Mouse (Mus musculus) CH12.LX (cell line): ENCODE measurements at regions not wholly inside any gene's neighbourhood (a gene's known extent, or its start where the extent isn't known, plus 50 kb on each side); places are given as distances from the start of the nearest gene placed in this dataset.

Source experiments
- DNase-seq: peaks from one replicate; pipeline ENCODE4 v3.0.0-alpha.2; 2013; ENCODE audit errors: extremely low read depth
- H3K27ac ChIP-seq: 2 replicates; pipeline ENCODE4 v1.5.1; 2012; ENCODE audit warnings: low read depth, mild to moderate bottlenecking, control low read depth, moderate library complexity; ENCODE audit not compliant: insufficient read depth
- H3K27me3 ChIP-seq: replicated peaks from 2 replicates; pipeline ENCODE3; 2012; ENCODE audit warnings: inconsistent platforms
- H3K36me3 ChIP-seq, 2 experiments: replicated peaks in 1 of 2; 2 replicates each; pipeline versions ENCODE3 to v1.6.1; 2012; ENCODE audit warnings: inconsistent platforms in 1 of 2, low read length in 1 of 2, mild to moderate bottlenecking in 1 of 2, mixed read lengths in 1 of 2, moderate library complexity in 1 of 2; ENCODE audit not compliant: control insufficient read depth in 1 of 2, insufficient read depth in 1 of 2
- H3K4me1 ChIP-seq, 2 experiments: 2 replicates each; pipeline ENCODE4 v1.6.1; 2012; ENCODE audit warnings: inconsistent platforms in 1 of 2, moderate library complexity in 1 of 2; ENCODE audit not compliant: insufficient read depth in 2 of 2, control insufficient read depth in 1 of 2
- H3K4me2 ChIP-seq: 2 replicates; pipeline ENCODE4 v1.6.1; 2012; ENCODE audit warnings: low read depth, mild to moderate bottlenecking, control low read depth; ENCODE audit not compliant: poor library complexity, insufficient read depth, severe bottlenecking
- H3K4me3 ChIP-seq, 3 experiments: fragments of 150-350 bp in 1 of 3; sonication (generic) in 1 of 3; replicated peaks in 1 of 3; 2 replicates each; pipeline versions ENCODE3 to v1.5.1; 2011 to 2012; ENCODE audit warnings: low read depth in 2 of 3, low read length in 2 of 3, mild to moderate bottlenecking in 2 of 3, moderate library complexity in 2 of 3, control low read depth in 1 of 3, improper control_type of control experiment in 1 of 3, inconsistent platforms in 1 of 3, mixed read lengths in 1 of 3; ENCODE audit not compliant: poor library complexity in 1 of 3
- H3K79me2 ChIP-seq: replicated peaks from 2 replicates; pipeline ENCODE4 v1.6.1; 2012; ENCODE audit warnings: mild to moderate bottlenecking, moderate library complexity; ENCODE audit not compliant: control insufficient read depth, poor library complexity, insufficient read depth, severe bottlenecking; ENCODE audit errors: extremely low read depth
- H3K9ac ChIP-seq: 2 replicates; pipeline ENCODE4 v1.6.1; 2012; ENCODE audit warnings: low read depth, mild to moderate bottlenecking, control low read depth, moderate library complexity; ENCODE audit not compliant: insufficient read depth
- H3K9me3 ChIP-seq: replicated peaks from 2 replicates; pipeline ENCODE3; 2012; ENCODE audit warnings: low read length, inconsistent platforms, mixed read lengths
- CHD1 ChIP-seq: IDR thresholded peaks from 2 replicates; pipeline ENCODE4 v1.6.1; 2012; ENCODE audit warnings: low read depth, low read length, improper control_type of control experiment, inconsistent platforms
- CHD2 ChIP-seq: IDR thresholded peaks from 2 replicates; pipeline ENCODE4 v1.6.1; 2011; ENCODE audit warnings: low read length, improper control_type of control experiment
- CTCF ChIP-seq, 2 experiments: IDR thresholded peaks in 1 of 2; conservative IDR thresholded peaks in 1 of 2; 2 replicates each; pipeline ENCODE4 v1.5.1; 2011 to 2012; ENCODE audit warnings: low read depth in 2 of 2, low read length in 2 of 2, improper control_type of control experiment in 1 of 2, inconsistent platforms in 1 of 2, mild to moderate bottlenecking in 1 of 2, moderate library complexity in 1 of 2
- ELF1 ChIP-seq: IDR thresholded peaks from 2 replicates; pipeline ENCODE4 v1.6.1; 2014; ENCODE audit warnings: low read depth, mild to moderate bottlenecking, inconsistent platforms, low read length, improper control_type of control experiment
- EP300 ChIP-seq: IDR thresholded peaks from 2 replicates; pipeline ENCODE4 v1.6.1; 2011; ENCODE audit warnings: low read length, improper control_type of control experiment
- ETS1 ChIP-seq: conservative IDR thresholded peaks from 2 replicates; pipeline ENCODE4 v1.6.1; 2012; ENCODE audit warnings: low read depth, mild to moderate bottlenecking, inconsistent platforms, low read length, improper control_type of control experiment, moderate library complexity
- GABPA ChIP-seq: IDR thresholded peaks from 2 replicates; pipeline ENCODE4 v1.6.1; 2012; ENCODE audit warnings: low read depth, low read length, improper control_type of control experiment, inconsistent platforms; ENCODE audit not compliant: insufficient replicate concordance
- HCFC1 ChIP-seq: IDR thresholded peaks from 2 replicates; pipeline ENCODE4 v1.6.1; 2012; ENCODE audit warnings: low read depth, mild to moderate bottlenecking, inconsistent platforms, low read length, improper control_type of control experiment
- IRF4 ChIP-seq: IDR thresholded peaks from 2 replicates; pipeline ENCODE4 v1.6.1; 2014; ENCODE audit warnings: low read depth, mild to moderate bottlenecking, inconsistent platforms, low read length, improper control_type of control experiment
- JUN ChIP-seq: IDR thresholded peaks from 2 replicates; pipeline ENCODE4 v1.6.1; 2011; ENCODE audit warnings: low read depth, mild to moderate bottlenecking, low read length, improper control_type of control experiment, moderate library complexity; ENCODE audit not compliant: insufficient read depth
- JUND ChIP-seq: conservative IDR thresholded peaks from 2 replicates; pipeline ENCODE4 v1.6.1; 2011; ENCODE audit warnings: low read depth, low read length, improper control_type of control experiment
- KAT2A ChIP-seq: IDR thresholded peaks from 2 replicates; pipeline ENCODE4 v1.6.1; 2012; ENCODE audit warnings: low read length, improper control_type of control experiment, inconsistent platforms; ENCODE audit not compliant: insufficient replicate concordance
- MAFK ChIP-seq: IDR thresholded peaks from 2 replicates; pipeline ENCODE4 v1.6.1; 2011; ENCODE audit warnings: low read length, improper control_type of control experiment; ENCODE audit not compliant: insufficient replicate concordance
- MAZ ChIP-seq: IDR thresholded peaks from 2 replicates; pipeline ENCODE4 v1.6.1; 2012; ENCODE audit warnings: low read depth, mild to moderate bottlenecking, inconsistent platforms, low read length, improper control_type of control experiment, moderate library complexity
- MEF2A ChIP-seq: IDR thresholded peaks from 2 replicates; pipeline ENCODE4 v1.6.1; 2014; ENCODE audit warnings: low read depth, mild to moderate bottlenecking, inconsistent platforms, low read length, improper control_type of control experiment, borderline replicate concordance
- MYC ChIP-seq: IDR thresholded peaks from 2 replicates; pipeline ENCODE4 v1.6.1; 2011; ENCODE audit warnings: low read depth, mild to moderate bottlenecking, improper control_type of control experiment, low read length
- NRF1 ChIP-seq: IDR thresholded peaks from 2 replicates; pipeline ENCODE4 v1.6.1; 2014; ENCODE audit warnings: low read depth, mild to moderate bottlenecking, inconsistent platforms, low read length, improper control_type of control experiment, moderate library complexity
- PAX5 ChIP-seq: IDR thresholded peaks from 2 replicates; pipeline ENCODE4 v1.6.1; 2012; ENCODE audit warnings: low read length, inconsistent platforms, mixed read lengths
- POLR2A ChIP-seq: IDR thresholded peaks from 2 replicates; pipeline ENCODE4 v1.6.1; 2011; ENCODE audit warnings: low read depth, mild to moderate bottlenecking, improper control_type of control experiment, low read length
- POLR2AphosphoS2 ChIP-seq: IDR thresholded peaks from 2 replicates; pipeline ENCODE4 v1.6.1; 2011; ENCODE audit warnings: low read depth, low read length, improper control_type of control experiment
- RAD21 ChIP-seq: IDR thresholded peaks from 2 replicates; pipeline ENCODE4 v1.6.1; 2011; ENCODE audit warnings: low read depth, mild to moderate bottlenecking, low read length, improper control_type of control experiment, moderate library complexity
- RCOR1 ChIP-seq: conservative IDR thresholded peaks from 2 replicates; pipeline ENCODE4 v1.6.1; 2012; ENCODE audit warnings: low read depth, mild to moderate bottlenecking, inconsistent platforms, low read length, improper control_type of control experiment
- TBP ChIP-seq: conservative IDR thresholded peaks from 2 replicates; pipeline ENCODE4 v1.6.1; 2011; ENCODE audit warnings: low read depth, low read length, improper control_type of control experiment
- TCF12 ChIP-seq: IDR thresholded peaks from 2 replicates; pipeline ENCODE4 v1.6.1; 2014; ENCODE audit warnings: low read depth, mild to moderate bottlenecking, inconsistent platforms, low read length, improper control_type of control experiment
- UBTF ChIP-seq: IDR thresholded peaks from 2 replicates; pipeline ENCODE4 v1.6.1; 2012; ENCODE audit warnings: low read depth, mild to moderate bottlenecking, inconsistent platforms, low read length, improper control_type of control experiment, moderate library complexity
- USF2 ChIP-seq: conservative IDR thresholded peaks from 2 replicates; pipeline ENCODE4 v1.6.1; 2011; ENCODE audit warnings: low read depth, low read length, improper control_type of control experiment
- ZC3H11A ChIP-seq: IDR thresholded peaks from 2 replicates; pipeline ENCODE4 v1.6.1; 2012; ENCODE audit warnings: low read depth, mild to moderate bottlenecking, inconsistent platforms, low read length, improper control_type of control experiment
- ZKSCAN1 ChIP-seq: IDR thresholded peaks from 2 replicates; pipeline ENCODE4 v1.6.1; 2012; ENCODE audit warnings: low read depth, inconsistent platforms, low read length, improper control_type of control experiment, borderline replicate concordance
- ZMIZ1 ChIP-seq: IDR thresholded peaks from 2 replicates; pipeline ENCODE4 v1.6.1; 2012; ENCODE audit warnings: low read depth, mild to moderate bottlenecking, inconsistent platforms, low read length, improper control_type of control experiment
- dilution Hi-C: fragments of 300-500 bp; cut with MboI; formaldehyde crosslinking; loops from 2 replicates; pipeline ENCODE4 v1.14.3; 2020; ENCODE audit warnings: low sequenced_read_pairs; ENCODE audit not compliant: extremely low pct_unique_long_range_greater_than_20kb, extremely low pct_ligation_motif_present
- in situ Hi-C: fragments of 300-500 bp; cut with MboI; formaldehyde crosslinking; loops from 3 replicates; pipeline ENCODE4 v1.14.3; 2019; ENCODE audit warnings: low sequenced_read_pairs, low pct_ligation_motif_present, low pct_unique_long_range_greater_than_20kb, mixed read lengths

GRCm38 (mm10) chr11:17603726-17604493 lies 346.5 kb downstream of the C1d start:
- no peaks in the 10 kb centered on the region for H3K27me3 ChIP-seq
- no peaks in the 10 kb centered on the region for H3K36me3 ChIP-seq
- no peaks in the 10 kb centered on the region for H3K79me2 ChIP-seq
- dilution Hi-C loops (no loop called here), in situ Hi-C loops (no loop called here)
- no peak overlapping the region for H3K27ac ChIP-seq
- TF ChIP-seq CTCF (conservative IDR thresholded peaks at IDR 0.05 in 1 of 2, IDR thresholded peaks at IDR 0.05 in 1 of 2; ENCODE audit: low read depth in 2 of 2, low read length in 2 of 2) (no peak), ETS1 (no peak), ELF1 (no peak), TCF12 (no peak), ZC3H11A (no peak), POLR2A (no peak), ZMIZ1 (no peak), RCOR1 (no peak), JUND (no peak), KAT2A (no peak), EP300 (no peak), HCFC1 (no peak), PAX5 (no peak), CHD1 (no peak), IRF4 (no peak), MEF2A (no peak), MYC (no peak), NRF1 (no peak)
- H3K4me1 ChIP-seq, result no peaks in the 10 kb centered on the region
- DNase-seq, result no peak
- no peak overlapping the region for H3K4me3 ChIP-seq
- H3K9me3 ChIP-seq, result no peaks in the 10 kb centered on the region
- no peak overlapping the region for H3K9ac ChIP-seq
- no peak overlapping the region for H3K4me2 ChIP-seq

- Histone ChIP-seq H3K27me3 (no peaks in the 10 kb centered on the region), H3K79me2 (no peaks in the 10 kb centered on the region), H3K4me3 (no peak overlapping the region), H3K27ac (no peak overlapping the region), H3K4me2 (no peak overlapping the region), H3K4me1 (no peaks in the 10 kb centered on the region), H3K9ac (no peak overlapping the region), H3K9me3 (no peaks in the 10 kb centered on the region), H3K36me3 (no peaks in the 10 kb centered on the region)
- in situ Hi-C loops, result no loop called here
- dilution Hi-C loops, result no loop called here
- TF ChIP-seq POLR2AphosphoS2 (no peak), NRF1 (no peak), HCFC1 (no peak), EP300 (no peak), UBTF (no peak), JUND (no peak), USF2 (no peak), GABPA (no peak), TBP (no peak), MAZ (no peak), MAFK (no peak), CHD2 (no peak), RAD21 (no peak), KAT2A (no peak), JUN (no peak), CTCF (conservative IDR thresholded peaks at IDR 0.05 in 1 of 2, IDR thresholded peaks at IDR 0.05 in 1 of 2; ENCODE audit: low read depth in 2 of 2, low read length in 2 of 2) (no peak), ZKSCAN1 (no peak), ETS1 (no peak)
- no peak for DNase-seq
Observed at GRCm38 (mm10) chr11:17620462-17621248, 333.0 kb downstream of the Etaa1 start.
